Mouse (Mus musculus) ES-Bruce4 (cell line): ENCODE measurements around the gene Cd302.

Experiments used
- CTCF ChIP-seq: IDR thresholded peaks from one replicate; pipeline ENCODE4 v1.8.1; 2011; ENCODE audit warnings: low read depth, low read length
- POLR2A ChIP-seq: IDR thresholded peaks from one replicate; pipeline ENCODE4 v1.8.1; 2011; ENCODE audit warnings: low read length; ENCODE audit not compliant: insufficient read depth

DNA sequence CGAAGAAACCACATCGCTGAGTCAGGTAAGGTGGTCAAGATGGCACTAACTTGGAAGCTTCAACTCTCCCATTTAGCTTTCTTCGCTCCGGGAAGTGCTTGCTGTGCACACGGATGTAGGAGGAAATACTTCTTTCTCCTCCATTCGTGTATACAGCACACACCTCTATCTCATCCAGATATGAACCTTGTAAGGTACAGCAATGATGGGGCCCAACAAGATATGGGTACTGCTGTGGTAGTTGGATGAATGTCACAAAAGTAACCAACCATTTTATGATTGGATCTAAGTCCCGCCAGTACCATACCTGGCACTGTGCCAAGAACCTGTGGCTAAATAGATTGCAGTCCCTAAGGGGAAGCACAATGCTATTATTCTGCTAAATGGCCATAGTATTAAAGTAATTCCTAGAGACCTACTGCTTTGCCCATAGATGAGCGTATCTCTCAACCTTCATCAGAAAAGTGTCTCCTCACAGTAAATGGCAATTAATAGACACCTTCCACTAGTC lies 874 bp upstream of the Cd302 start:
- TF ChIP-seq CTCF (no peak), POLR2A (no peak)
